Mouse (Mus musculus) MN1 (cell line): Measurements from ENCODE around the gene Perp.

ENCODE experiments used
- DNase-seq: peaks from one replicate; pipeline ENCODE4 v3.0.0-alpha.2; 2016; ENCODE audit warnings: low spot score

The Perp gene

GRCm38 (mm10) chr10:18863332-18863731, 18.5 kb downstream of the Perp start:
- DNase-seq = no peak

GRCm38 (mm10) chr10:18864753-18865152, 19.9 kb downstream of the Perp start:
- no peak for DNase-seq

GRCm38 (mm10) chr10:18870990-18871389, 26.2 kb downstream of the Perp start:
- no peak for DNase-seq

GRCm38 (mm10) chr10:18876211-18876610, 31.4 kb downstream of the Perp start:
- no peak for DNase-seq

GRCm38 (mm10) chr10:18878111-18878510, 33.3 kb downstream of the Perp start:
- no peak for DNase-seq

- DNase-seq = no peak
These were observed 34.3 kb downstream of the Perp start for GRCm38 (mm10) chr10:18879160-18879559.

- DNase-seq = no peak
These were observed 34.9 kb downstream of the Perp start for GRCm38 (mm10) chr10:18879690-18880089.

GRCm38 (mm10) chr10:18882190-18882589, 37.4 kb downstream of the Perp start:
- no peak for DNase-seq

- DNase-seq = no peak
These were observed 42.3 kb downstream of the Perp start for GRCm38 (mm10) chr10:18886918-18887625.

GRCm38 (mm10) chr10:18888751-18889150, 43.9 kb downstream of the Perp start:
- DNase-seq = no peak

- no peak for DNase-seq
These were observed 44.4 kb downstream of the Perp start for GRCm38 (mm10) chr10:18889255-18889654.

- DNase-seq = no peak
These were observed 46.3 kb downstream of the Perp start for GRCm38 (mm10) chr10:18891110-18891509.

GRCm38 (mm10) chr10:18892102-18892501, 47.3 kb downstream of the Perp start:
- no peak for DNase-seq

GRCm38 (mm10) chr10:18894259-18895166, 49.7 kb downstream of the Perp start:
- DNase-seq = no peak

- DNase-seq = no peak
These were observed 59.3 kb downstream of the Perp start for GRCm38 (mm10) chr10:18904108-18904507.
